Mouse (Mus musculus) liver, embryonic 16.5 days (tissue): ENCODE results near the gene Yif1a. TPM values are rescaled to one million over a fixed set of nuclear protein-coding genes. Genes with fewer than 3 reads are reported as not detected.

Experiments used
- ATAC-seq: fragments of 200-750 bp; cut with Nextera tagmentation; 2 replicates; pipeline ENCODE4 v1.8.0; 2017; ENCODE audit warnings: low read depth, mild to moderate bottlenecking, moderate number of reproducible peaks, moderate library complexity
- H3K27ac ChIP-seq: fragments of 300-500 bp; sonication (generic); 2 replicates; pipeline ENCODE4 v1.5.1; 2014; ENCODE audit warnings: mild to moderate bottlenecking, low read length
- H3K27me3 ChIP-seq: fragments of 300-500 bp; sonication (generic); 2 replicates; pipeline ENCODE4 v1.6.1; 2014; ENCODE audit warnings: low read depth, low read length, mixed read lengths; ENCODE audit not compliant: control insufficient read depth, insufficient read depth
- H3K36me3 ChIP-seq: fragments of 300-500 bp; sonication (generic); 2 replicates; pipeline ENCODE4 v1.6.1; 2014; ENCODE audit warnings: mild to moderate bottlenecking; ENCODE audit not compliant: control insufficient read depth, insufficient read depth
- H3K4me1 ChIP-seq: fragments of 300-500 bp; sonication (generic); 2 replicates; pipeline ENCODE4 v1.6.1; 2014; ENCODE audit warnings: low read depth, low read length, mixed read lengths; ENCODE audit not compliant: control insufficient read depth
- H3K4me2 ChIP-seq: fragments of 300-500 bp; sonication (generic); 2 replicates; pipeline ENCODE4 v1.6.1; 2014; ENCODE audit warnings: low read depth, low read length, mixed read lengths
- H3K4me3 ChIP-seq: fragments of 300-500 bp; sonication (generic); 2 replicates; pipeline ENCODE4 v1.5.1; 2014; ENCODE audit warnings: low read depth, mild to moderate bottlenecking, low read length
- H3K9ac ChIP-seq: fragments of 300-500 bp; sonication (generic); 2 replicates; pipeline ENCODE4 v1.6.1; 2014; ENCODE audit warnings: low read depth, low read length
- H3K9me3 ChIP-seq: fragments of 300-500 bp; sonication (generic); replicated peaks from 2 replicates; pipeline ENCODE4 v1.6.1; 2016; ENCODE audit warnings: low read length; ENCODE audit not compliant: control insufficient read depth
- whole genome bisulfite sequencing: fragments of 180-500 bp; shearing (Covaris S2); extraction: QIAGEN DNeasy Blood & Tissue Kit; methylation state at CpG from one replicate; pipeline ENCODE4 v1.1.7; 2014; ENCODE audit not compliant: insufficient replicate concordance; 5-methylcytosine and 5-hydroxymethylcytosine counted together
- polyA plus RNA-seq: library from polyadenylated mRNA; unstranded; fragments of >200 nt; fragmentation: Nextera tagmentation; extraction: Ambion mirVana; gene quantifications from 2 replicates; pipeline ENCODE4 v1.2.1, GENCODE M21; 2015

Gene Yif1a
- polyA plus RNA-seq, 1 experiment from 2014 or later: 53.1 TPM

GRCm38 (mm10) chr19:5106731-5107191, 18.4 kb downstream of the Yif1a start, which contains the start of gene Rab1b:
Gene Rab1b, minus strand, starts transcription at chr19:5107072.
- Histone ChIP-seq H3K4me1 (peaks cover 24% of the 10 kb centered on the region), H3K27ac (peak within 1 kb of the TSS; percentile 88), H3K27me3 (no peaks in the 10 kb centered on the region), H3K4me3 (peak within 1 kb of the TSS; percentile 82), H3K9ac (peak within 1 kb of the TSS; percentile 88), H3K36me3 (peaks cover 7% of the 10 kb centered on the region), H3K4me2 (peak within 1 kb of the TSS; percentile 88), H3K9me3 (no peaks in the 10 kb centered on the region)
- peak; percentile 93 for ATAC-seq
- under 1% methylated on average over 42 of the region's 46 CpGs for WGBS

- 69% methylated on average over 18 of the region's 18 CpGs for WGBS
Observed at GRCm38 (mm10) chr19:5107556-5108270, 19.4 kb downstream of the Yif1a start.

GRCm38 (mm10) chr19:5108271-5108575, 19.9 kb downstream of the Yif1a start:
- no peak overlapping the region for H3K9ac ChIP-seq
- WGBS: 22% methylated on average over 5 of the region's 5 CpGs

More at GRCm38 (mm10) chr19:5107556-5108270, 19.4 kb downstream of the Yif1a start:
- H3K4me3 ChIP-seq: peak overlapping the region; percentile 82; the same call in 1 of the 2 replicates
- no peak overlapping the region for H3K27ac ChIP-seq
- H3K4me1 ChIP-seq: peaks cover 24% of the 10 kb centered on the region
- ATAC-seq: no peak
- no peaks in the 10 kb centered on the region for H3K27me3 ChIP-seq
- peaks cover 7% of the 10 kb centered on the region for H3K36me3 ChIP-seq
- no peaks in the 10 kb centered on the region for H3K9me3 ChIP-seq
- peak overlapping the region; percentile 49; the same call in 1 of the 2 replicates for H3K9ac ChIP-seq
- peak overlapping the region; percentile 88 for H3K4me2 ChIP-seq

GRCm38 (mm10) chr19:5108702-5109101, 20.4 kb downstream of the Yif1a start:
- H3K27me3 ChIP-seq: no peaks in the 10 kb centered on the region
- no peak for ATAC-seq
- WGBS: 44% methylated on average over 4 of the region's 4 CpGs

More at GRCm38 (mm10) chr19:5108271-5108575, 19.9 kb downstream of the Yif1a start:
- Histone ChIP-seq H3K4me1 (peaks cover 24% of the 10 kb centered on the region), H3K36me3 (peaks cover 7% of the 10 kb centered on the region), H3K4me3 (no peak overlapping the region), H3K27me3 (no peaks in the 10 kb centered on the region), H3K4me2 (no peak overlapping the region), H3K9me3 (no peaks in the 10 kb centered on the region), H3K27ac (no peak overlapping the region)
- ATAC-seq: no peak

GRCm38 (mm10) chr19:5109659-5110453, 21.5 kb downstream of the Yif1a start:
- no peak overlapping the region for H3K9ac ChIP-seq
- H3K27ac ChIP-seq: no peak overlapping the region
- H3K9me3 ChIP-seq: no peaks in the 10 kb centered on the region
- H3K4me2 ChIP-seq: no peak overlapping the region
- H3K4me1 ChIP-seq: peaks cover 24% of the 10 kb centered on the region
- no peaks in the 10 kb centered on the region for H3K36me3 ChIP-seq
- H3K4me3 ChIP-seq: no peak overlapping the region
- no peak for ATAC-seq
- no peaks in the 10 kb centered on the region for H3K27me3 ChIP-seq
- 64% methylated on average over 19 of the region's 19 CpGs for WGBS

More at GRCm38 (mm10) chr19:5108702-5109101, 20.4 kb downstream of the Yif1a start:
- no peak overlapping the region for H3K27ac ChIP-seq
- no peak overlapping the region for H3K4me2 ChIP-seq
- peaks cover 7% of the 10 kb centered on the region for H3K36me3 ChIP-seq
- no peak overlapping the region for H3K9ac ChIP-seq
- H3K9me3 ChIP-seq: no peaks in the 10 kb centered on the region
- no peak overlapping the region for H3K4me3 ChIP-seq
- H3K4me1 ChIP-seq: peaks cover 24% of the 10 kb centered on the region

GRCm38 (mm10) chr19:5113783-5114182, 25.4 kb downstream of the Yif1a start:
- H3K4me2 ChIP-seq: no peak overlapping the region
- H3K9ac ChIP-seq: no peak overlapping the region
- 92% methylated on average over 7 of the region's 7 CpGs for WGBS
- H3K9me3 ChIP-seq: no peaks in the 10 kb centered on the region
- ATAC-seq: no peak
- H3K4me3 ChIP-seq: no peak overlapping the region
- no peak overlapping the region for H3K27ac ChIP-seq
- H3K27me3 ChIP-seq: peaks cover 11% of the 10 kb centered on the region
- no peaks in the 10 kb centered on the region for H3K36me3 ChIP-seq
- peaks cover 17% of the 10 kb centered on the region for H3K4me1 ChIP-seq

GRCm38 (mm10) chr19:5117494-5118383, 29.4 kb downstream of the Yif1a start:
- ATAC-seq: peak; percentile 83
- H3K36me3 ChIP-seq: no peaks in the 10 kb centered on the region
- H3K4me2 ChIP-seq: peak overlapping the region; percentile 91
- H3K4me3 ChIP-seq: peak overlapping the region; percentile 69
- H3K27ac ChIP-seq: peak overlapping the region; percentile 18; the same call in 1 of the 2 replicates
- WGBS: under 1% methylated on average over 75 of the region's 83 CpGs
- H3K27me3 ChIP-seq: peaks cover 12% of the 10 kb centered on the region
- H3K9me3 ChIP-seq: no peaks in the 10 kb centered on the region
- H3K9ac ChIP-seq: peak overlapping the region; percentile 57
- peaks cover 17% of the 10 kb centered on the region for H3K4me1 ChIP-seq

GRCm38 (mm10) chr19:5118384-5118698, 30.0 kb downstream of the Yif1a start, which contains the start of gene Klc2:
Gene Klc2, minus strand, starts transcription at chr19:5118560.
- Histone ChIP-seq H3K9ac (peak within 1 kb of the TSS; percentile 57), H3K27ac (peak within 1 kb of the TSS; percentile 18; the same call in 1 of the 2 replicates), H3K4me3 (peak within 1 kb of the TSS; percentile 69), H3K36me3 (no peaks in the 10 kb centered on the region), H3K4me1 (peaks cover 17% of the 10 kb centered on the region), H3K27me3 (peaks cover 12% of the 10 kb centered on the region), H3K9me3 (no peaks in the 10 kb centered on the region), H3K4me2 (peak within 1 kb of the TSS; percentile 91)
- WGBS: 1% methylated on average over 18 of the region's 18 CpGs
- ATAC-seq: no peak
